Mouse (Mus musculus): Measurements from ENCODE around the gene Bdkrb1. TPM values are rescaled to one million over a fixed set of nuclear protein-coding genes. Genes with fewer than 3 reads are reported as not detected.
A peak's percentile ranks its signal among the peaks of the same experiment; 100 is the strongest.

The Bdkrb1 gene
- polyA plus RNA-seq, 1 experiment from 2014 or later: not detected

DNA sequence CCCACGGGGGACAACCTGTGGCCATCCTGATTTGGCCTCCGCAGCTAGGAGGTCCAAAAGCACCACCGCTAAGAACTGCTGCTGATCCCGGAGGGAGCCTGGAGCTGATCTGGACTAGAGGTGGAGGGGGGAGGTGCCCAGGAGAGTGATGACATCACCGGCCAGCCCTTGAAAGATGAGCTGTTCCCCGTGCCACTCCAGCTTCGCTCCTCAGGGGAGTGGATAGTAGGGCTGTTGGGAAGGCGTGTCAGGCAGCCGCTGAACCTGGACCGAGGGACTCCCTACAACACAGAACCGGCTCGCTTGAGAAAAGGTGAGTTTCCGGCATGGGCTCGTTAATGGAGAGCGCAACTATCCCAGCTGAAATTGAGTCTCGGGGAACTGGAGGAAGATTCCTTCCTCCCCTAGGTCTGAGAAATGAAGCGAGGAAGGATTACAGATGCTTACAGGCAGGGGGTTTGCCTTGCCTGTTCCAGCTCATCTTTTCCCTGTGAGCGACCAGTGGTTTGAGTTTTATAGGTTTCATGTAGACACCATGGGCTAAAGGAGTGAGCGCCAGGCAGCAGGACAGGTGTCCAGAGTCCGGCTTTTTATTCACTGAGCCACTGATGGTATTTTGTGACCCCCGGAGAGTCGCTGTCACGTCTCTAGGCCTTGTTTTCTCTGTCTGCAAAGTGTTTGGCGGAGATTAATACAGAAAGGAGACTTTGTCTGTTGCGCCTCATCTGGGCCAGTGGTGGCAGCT is 39.8 kb upstream of the Bdkrb1 start, which contains the start of gene Bdkrb2:
Bdkrb2 (plus strand) TSS at position 291 of the 745 bp plus-strand sequence.
- H3K27ac ChIP-seq (ENCODE audit: low read depth): no peak within 1 kb of the TSS

GRCm38 (mm10) chr12:105563726-105564275 is 39.1 kb upstream of the Bdkrb1 start:
- Histone ChIP-seq H3K27ac (ENCODE audit: low read depth) (no peak overlapping the region), H3K27me3 (ENCODE audit: insufficient read depth, low read length) (peaks cover 38% of the 10 kb centered on the region), H3K36me3 (ENCODE audit: insufficient read depth) (no peaks in the 10 kb centered on the region), H3K9ac (no peak overlapping the region), H3K4me3 (ENCODE audit: low read depth, low read length) (peak overlapping the region; percentile 22; the same call in 1 of the 2 replicates), H3K4me2 (peak overlapping the region; percentile 61), H3K4me1 (ENCODE audit: insufficient read depth) (no peaks in the 10 kb centered on the region), H3K9me3 (ENCODE audit: low read depth, low read length) (peaks cover 5% of the 10 kb centered on the region)
- ATAC-seq (ENCODE audit: insufficient read depth) (peak; percentile 41; the same call in 1 of the 2 replicates), DNase-seq (peak; percentile 41)
- TF ChIP-seq CTCF (IDR thresholded peaks at IDR 0.05; ENCODE audit: low read depth): no peak
- 10% methylated on average over 25 of the region's 25 CpGs for WGBS

More for the DNA sequence above, 39.8 kb upstream of the Bdkrb1 start, which contains the start of gene Bdkrb2:
- peaks cover 5% of the 10 kb centered on the region for H3K9me3 ChIP-seq (ENCODE audit: low read depth, low read length)
- peak; percentile 78 for ATAC-seq (ENCODE audit: insufficient read depth)
- DNase-seq: peak; percentile 64
- WGBS: 6% methylated on average over 25 of the region's 25 CpGs
- peak within 1 kb of the TSS; percentile 61 for H3K4me2 ChIP-seq
- H3K27me3 ChIP-seq (ENCODE audit: insufficient read depth, low read length): peaks cover 38% of the 10 kb centered on the region
- no peaks in the 10 kb centered on the region for H3K36me3 ChIP-seq (ENCODE audit: insufficient read depth)
- H3K4me1 ChIP-seq (ENCODE audit: insufficient read depth): no peaks in the 10 kb centered on the region
- H3K4me3 ChIP-seq (ENCODE audit: low read depth, low read length): peak within 1 kb of the TSS; percentile 22
- TF ChIP-seq CTCF (IDR thresholded peaks at IDR 0.05; ENCODE audit: low read depth): no peak
- H3K9ac ChIP-seq: no peak within 1 kb of the TSS

DNA sequence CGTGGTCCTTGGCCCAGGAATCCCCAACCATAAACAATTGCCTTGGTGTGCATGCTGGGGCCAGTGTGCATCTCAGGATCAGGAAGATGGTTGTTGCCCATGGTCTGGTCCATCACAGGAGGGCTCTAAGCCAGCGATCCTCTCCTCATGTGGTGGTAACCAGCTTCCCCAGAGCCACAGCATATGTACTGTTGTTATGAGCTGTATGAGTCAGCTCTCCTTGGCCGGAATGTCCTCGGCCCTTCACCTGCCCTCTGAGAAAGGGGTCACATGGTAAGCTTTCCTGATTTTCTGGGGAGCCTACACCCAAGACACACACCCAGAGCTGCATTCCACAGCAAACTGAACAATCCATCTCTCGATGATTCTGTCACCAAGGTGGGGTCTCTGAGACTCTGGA is 37.7 kb upstream of the Bdkrb1 start:
- Histone ChIP-seq H3K9me3 (ENCODE audit: low read depth, low read length) (peaks cover 5% of the 10 kb centered on the region), H3K4me2 (no peak overlapping the region), H3K4me3 (ENCODE audit: low read depth, low read length) (no peak overlapping the region), H3K4me1 (ENCODE audit: insufficient read depth) (no peaks in the 10 kb centered on the region), H3K27me3 (ENCODE audit: insufficient read depth, low read length) (peaks cover 38% of the 10 kb centered on the region), H3K27ac (ENCODE audit: low read depth) (no peak overlapping the region), H3K36me3 (ENCODE audit: insufficient read depth) (no peaks in the 10 kb centered on the region), H3K9ac (no peak overlapping the region)
- no peak for TF ChIP-seq CTCF (IDR thresholded peaks at IDR 0.05; ENCODE audit: low read depth)
- DNase-seq (no peak), ATAC-seq (ENCODE audit: insufficient read depth) (no peak)
- 68% methylated on average over 5 of the region's 5 CpGs for WGBS

DNA sequence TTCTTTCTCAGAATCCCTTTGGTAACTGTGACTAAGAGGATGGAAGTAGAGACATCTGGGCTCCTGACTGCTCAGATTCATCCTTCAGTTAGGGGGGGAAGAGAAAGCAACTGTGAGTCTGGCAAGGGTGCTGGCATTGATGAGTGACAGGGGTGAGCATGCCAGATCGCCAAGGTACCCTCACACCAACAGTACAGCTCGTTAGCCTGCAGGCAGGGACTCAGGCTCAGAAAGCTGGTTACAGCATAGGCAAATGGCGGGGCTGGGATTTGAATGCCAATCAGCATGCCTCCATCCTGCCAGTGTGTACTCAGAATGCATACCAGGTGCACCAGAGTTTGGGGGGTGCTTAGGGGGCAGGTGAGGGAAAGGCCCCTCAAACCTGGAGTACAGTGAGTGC is 31.0 kb upstream of the Bdkrb1 start:
- Histone ChIP-seq H3K27me3 (ENCODE audit: insufficient read depth, low read length) (no peaks in the 10 kb centered on the region), H3K4me2 (no peak overlapping the region), H3K9me3 (ENCODE audit: low read depth, low read length) (peaks cover 2% of the 10 kb centered on the region), H3K9ac (no peak overlapping the region), H3K4me3 (ENCODE audit: low read depth, low read length) (no peak overlapping the region), H3K27ac (ENCODE audit: low read depth) (no peak overlapping the region), H3K4me1 (ENCODE audit: insufficient read depth) (no peaks in the 10 kb centered on the region), H3K36me3 (ENCODE audit: insufficient read depth) (no peaks in the 10 kb centered on the region)
- ATAC-seq (ENCODE audit: insufficient read depth): 0 out of 2 replicates have a peak, but pooled peaks have one; percentile 24
- no peak for DNase-seq
- TF ChIP-seq CTCF (IDR thresholded peaks at IDR 0.05; ENCODE audit: low read depth): no peak
- WGBS: 68% methylated on average over 3 of the region's 3 CpGs

DNA sequence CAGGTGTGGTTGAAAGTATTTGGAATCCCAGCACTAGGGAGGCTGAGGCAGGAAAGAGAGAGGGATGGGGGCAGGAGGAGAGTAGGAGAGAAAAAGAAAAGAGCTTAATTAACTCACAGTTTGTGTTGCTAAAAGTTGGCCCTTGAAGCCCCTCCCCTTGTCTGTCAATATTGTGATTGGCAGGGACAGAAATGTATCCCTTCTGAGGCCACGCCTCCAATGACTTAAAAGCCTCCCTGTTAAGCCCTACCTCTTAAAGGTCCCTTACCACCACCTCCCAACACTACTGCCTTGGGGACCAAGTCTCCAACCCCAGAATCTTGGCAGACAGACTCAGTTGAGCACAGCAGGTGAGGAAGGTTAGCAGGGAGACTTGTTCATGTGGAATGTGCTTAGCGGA is 30.3 kb upstream of the Bdkrb1 start:
- Histone ChIP-seq H3K27ac (ENCODE audit: low read depth) (no peak overlapping the region), H3K4me2 (no peak overlapping the region), H3K27me3 (ENCODE audit: insufficient read depth, low read length) (no peaks in the 10 kb centered on the region), H3K9me3 (ENCODE audit: low read depth, low read length) (no peaks in the 10 kb centered on the region), H3K4me1 (ENCODE audit: insufficient read depth) (no peaks in the 10 kb centered on the region), H3K36me3 (ENCODE audit: insufficient read depth) (no peaks in the 10 kb centered on the region), H3K9ac (no peak overlapping the region), H3K4me3 (ENCODE audit: low read depth, low read length) (no peak overlapping the region)
- no peak for DNase-seq
- no peak for TF ChIP-seq CTCF (IDR thresholded peaks at IDR 0.05; ENCODE audit: low read depth)
- 85% methylated on average over 2 of the region's 2 CpGs for WGBS
- no peak for ATAC-seq (ENCODE audit: insufficient read depth)

DNA sequence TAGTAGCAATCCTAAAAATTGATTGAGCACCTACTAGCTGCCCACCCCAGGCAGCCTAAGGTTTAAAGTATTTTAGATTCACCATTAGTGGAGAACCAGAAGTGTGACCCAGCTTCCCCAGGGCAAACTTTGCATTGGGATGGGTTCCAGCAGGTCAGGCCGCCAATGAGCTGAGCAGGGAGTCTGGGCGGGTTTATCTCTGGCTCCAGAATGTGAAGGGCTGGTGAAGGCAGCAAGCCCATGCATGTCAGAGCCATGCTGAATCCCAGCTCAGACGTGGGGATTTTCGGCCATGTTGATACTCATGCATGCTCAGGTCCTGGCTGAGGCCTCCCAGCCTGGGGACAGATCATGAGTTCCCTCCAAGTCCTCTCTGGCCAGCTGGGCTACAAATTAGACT is 28.5 kb upstream of the Bdkrb1 start:
- Histone ChIP-seq H3K4me2 (no peak overlapping the region), H3K9ac (no peak overlapping the region), H3K4me1 (ENCODE audit: insufficient read depth) (no peaks in the 10 kb centered on the region), H3K36me3 (ENCODE audit: insufficient read depth) (no peaks in the 10 kb centered on the region), H3K4me3 (ENCODE audit: low read depth, low read length) (no peak overlapping the region), H3K27ac (ENCODE audit: low read depth) (no peak overlapping the region), H3K27me3 (ENCODE audit: insufficient read depth, low read length) (no peaks in the 10 kb centered on the region), H3K9me3 (ENCODE audit: low read depth, low read length) (no peaks in the 10 kb centered on the region)
- WGBS: 80% methylated on average over 4 of the region's 4 CpGs
- TF ChIP-seq CTCF (IDR thresholded peaks at IDR 0.05; ENCODE audit: low read depth): no peak
- ATAC-seq (ENCODE audit: insufficient read depth): no peak
- DNase-seq: no peak

- DNase-seq (no peak), ATAC-seq (ENCODE audit: insufficient read depth) (no peak)
- no peak overlapping the region for H3K9ac ChIP-seq
- H3K4me1 ChIP-seq (ENCODE audit: insufficient read depth): peaks cover 9% of the 10 kb centered on the region; the same call in 1 of the 2 replicates
- no peak overlapping the region for H3K27ac ChIP-seq (ENCODE audit: low read depth)
- no peaks in the 10 kb centered on the region for H3K9me3 ChIP-seq (ENCODE audit: low read depth, low read length)
- no peak for TF ChIP-seq CTCF (IDR thresholded peaks at IDR 0.05; ENCODE audit: low read depth)
- no peaks in the 10 kb centered on the region for H3K36me3 ChIP-seq (ENCODE audit: insufficient read depth)
- H3K27me3 ChIP-seq (ENCODE audit: insufficient read depth, low read length): no peaks in the 10 kb centered on the region
- H3K4me3 ChIP-seq (ENCODE audit: low read depth, low read length): no peak overlapping the region
- H3K4me2 ChIP-seq: no peak overlapping the region
- 70% methylated on average over 17 of the region's 17 CpGs for WGBS
These were observed 22.4 kb upstream of the Bdkrb1 start for GRCm38 (mm10) chr12:105580490-105580889.

All from lung, embryonic 14.5 days (tissue).